Mouse (Mus musculus) right cerebral cortex, postnatal 36 days (tissue): ENCODE measurements around the gene Ninl.

Source experiments
- DNase-seq, 2 experiments: peaks; one replicate each; pipeline ENCODE4 v3.0.0; 2022; ENCODE audit warnings: low spot score in 2 of 2, mixed read lengths in 1 of 2

The Ninl gene

GRCm38 (mm10) chr2:150999021-150999420 is 40.2 kb downstream of the Ninl start:
- DNase-seq, result no peak

- DNase-seq, result peak in 1 of 2 experiments; percentile 19
Measured at GRCm38 (mm10) chr2:150997618-150998017, 41.6 kb downstream of the Ninl start.

GRCm38 (mm10) chr2:150995324-150995723 is 43.9 kb downstream of the Ninl start:
- no peak for DNase-seq

- no peak for DNase-seq
Measured at GRCm38 (mm10) chr2:150991050-150991449, 48.1 kb downstream of the Ninl start.

GRCm38 (mm10) chr2:150990506-150990905 is 48.7 kb downstream of the Ninl start:
- DNase-seq, result no peak

GRCm38 (mm10) chr2:150985359-150985758 is 53.8 kb downstream of the Ninl start:
- no peak for DNase-seq

GRCm38 (mm10) chr2:150982051-150982450 is 57.1 kb downstream of the Ninl start:
- DNase-seq, result no peak

GRCm38 (mm10) chr2:150981524-150981923 is 57.7 kb downstream of the Ninl start:
- no peak for DNase-seq

- DNase-seq, result no peak
Measured at GRCm38 (mm10) chr2:150979861-150980620, 59.1 kb downstream of the Ninl start.

- DNase-seq, result no peak
Measured at GRCm38 (mm10) chr2:150978791-150979190, 60.4 kb downstream of the Ninl start.

GRCm38 (mm10) chr2:150977676-150978075 is 61.5 kb downstream of the Ninl start:
- no peak for DNase-seq

- no peak for DNase-seq
Measured at GRCm38 (mm10) chr2:150976871-150977270, 62.3 kb downstream of the Ninl start.

GRCm38 (mm10) chr2:150973401-150974115 is 65.6 kb downstream of the Ninl start:
- no peak for DNase-seq

- no peak for DNase-seq
Measured at GRCm38 (mm10) chr2:150972681-150973080, 66.5 kb downstream of the Ninl start.

- DNase-seq, result no peak
Measured at GRCm38 (mm10) chr2:150971856-150972255, 67.3 kb downstream of the Ninl start.

- DNase-seq, result no peak
Measured at GRCm38 (mm10) chr2:150969231-150969630, 70.0 kb downstream of the Ninl start.

- no peak for DNase-seq
Measured at GRCm38 (mm10) chr2:150967491-150967890, 71.7 kb downstream of the Ninl start.

GRCm38 (mm10) chr2:150965951-150966350 is 73.2 kb downstream of the Ninl start:
- no peak for DNase-seq

- no peak for DNase-seq
Measured at GRCm38 (mm10) chr2:150964641-150965040, 74.5 kb downstream of the Ninl start.

- DNase-seq, result no peak
Measured at GRCm38 (mm10) chr2:150963246-150963645, 75.9 kb downstream of the Ninl start.

GRCm38 (mm10) chr2:150959521-150959920 is 79.7 kb downstream of the Ninl start:
- peak; percentile 10 to 22 for DNase-seq

GRCm38 (mm10) chr2:150955859-150956258 is 83.3 kb downstream of the Ninl start:
- DNase-seq, result no peak

- no peak for DNase-seq
Measured at GRCm38 (mm10) chr2:150951201-150951600, 88.0 kb downstream of the Ninl start.
